24 mouse cellular contexts compared by ENCODE assay signal in the genomic region with DNA sequence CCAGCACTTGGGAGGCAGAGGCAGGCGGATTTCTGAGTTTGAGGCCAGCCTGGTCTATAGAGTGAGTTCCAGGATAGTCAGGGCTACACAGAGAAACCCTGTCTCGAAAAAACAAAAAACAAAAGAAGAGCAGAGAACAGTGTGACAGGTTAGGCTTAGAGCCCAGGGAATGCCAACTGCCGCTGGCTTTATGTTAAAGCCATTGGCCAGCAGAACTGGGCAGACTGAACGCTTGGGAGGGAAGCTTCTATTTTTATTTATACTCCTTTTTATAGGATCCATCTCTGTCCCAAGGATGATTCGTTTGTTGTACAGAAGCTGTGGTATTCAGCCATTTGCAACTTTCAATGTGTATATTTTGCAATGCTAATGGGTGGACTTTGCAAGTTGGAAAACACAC.
"Had no signal": no experiment of that assay in that cellular context is flagged by ENCODE, and none has a peak within 500 bp of the region (broad histone marks: within the 10 kb centered on the region; RNA-seq: fewer than 3 reads in every experiment).

No protein-coding gene starts in this region.

- H3K4me2 ChIP-seq: heart, embryonic 12.5 days; hindbrain, embryonic 12.5 days; hindbrain, embryonic 14.5 days; intestine, embryonic 15.5 days; limb, embryonic 13.5 days; limb, embryonic 15.5 days; liver, embryonic 12.5 days had no signal

- H3K9ac ChIP-seq: heart, embryonic 12.5 days; hindbrain, embryonic 12.5 days; hindbrain, embryonic 14.5 days; intestine, embryonic 15.5 days; limb, embryonic 13.5 days; limb, embryonic 15.5 days; liver, embryonic 12.5 days; liver, embryonic 14.5 days had no signal

- H3K27ac ChIP-seq: heart, adult 2 months; heart, embryonic 10.5 days; hindbrain, embryonic 10.5 days; hindbrain, embryonic 12.5 days; hindbrain, embryonic 14.5 days; intestine, embryonic 15.5 days; layer of hippocampus, adult 2 months; left cerebral cortex, adult 2 months; limb, embryonic 13.5 days; limb, embryonic 15.5 days; liver, embryonic 12.5 days; liver, embryonic 14.5 days had no signal

- H3K4me1 ChIP-seq: heart, embryonic 10.5 days; hindbrain, embryonic 10.5 days; hindbrain, embryonic 12.5 days; intestine, embryonic 15.5 days; limb, embryonic 13.5 days; limb, embryonic 15.5 days had no signal

- H3K36me3 ChIP-seq: heart, embryonic 10.5 days; heart, embryonic 12.5 days; hindbrain, embryonic 10.5 days; hindbrain, embryonic 12.5 days; intestine, embryonic 15.5 days; limb, embryonic 13.5 days; liver, embryonic 12.5 days had no signal

- H3K9me3 ChIP-seq: heart, embryonic 10.5 days; heart, embryonic 12.5 days; hindbrain, embryonic 10.5 days; hindbrain, embryonic 12.5 days; intestine, embryonic 15.5 days; limb, embryonic 13.5 days; limb, embryonic 15.5 days; liver, embryonic 12.5 days had no signal

- ATAC-seq: hindbrain, embryonic 16.5 days; inflammation-experienced regulatory T-cells, adult 6 months; intestine, embryonic 15.5 days; intestine, postnatal 0 days; liver, embryonic 12.5 days had no signal

- DNase-seq: gastrocnemius, postnatal 10 days; gastrocnemius, postnatal 25 days; heart, adult 2 months; heart, postnatal 10 days; heart, postnatal 4 days; kidney, postnatal 10 days; kidney, postnatal 4 days; left cerebral cortex, postnatal 4 days; lung, adult 18-20 months had no signal

- H3K27me3 ChIP-seq: heart, embryonic 12.5 days; hindbrain, embryonic 12.5 days; intestine, embryonic 15.5 days; limb, embryonic 13.5 days; limb, embryonic 15.5 days; liver, embryonic 12.5 days had no signal

- H3K4me3 ChIP-seq: heart, adult 2 months; heart, embryonic 10.5 days; heart, embryonic 12.5 days; hindbrain, embryonic 10.5 days; hindbrain, embryonic 12.5 days; intestine, embryonic 15.5 days; layer of hippocampus, adult 2 months; left cerebral cortex, adult 2 months; limb, embryonic 13.5 days; limb, embryonic 15.5 days; liver, embryonic 12.5 days had no signal
